Mouse (Mus musculus): ENCODE measurements around the gene Vmn2r78.
"Not testable (repeated sequence)": the region's sequence is repeated elsewhere in the genome, so short reads cannot be mapped to it uniquely, and the experiment has no call there.

Vmn2r78 gene

DNA sequence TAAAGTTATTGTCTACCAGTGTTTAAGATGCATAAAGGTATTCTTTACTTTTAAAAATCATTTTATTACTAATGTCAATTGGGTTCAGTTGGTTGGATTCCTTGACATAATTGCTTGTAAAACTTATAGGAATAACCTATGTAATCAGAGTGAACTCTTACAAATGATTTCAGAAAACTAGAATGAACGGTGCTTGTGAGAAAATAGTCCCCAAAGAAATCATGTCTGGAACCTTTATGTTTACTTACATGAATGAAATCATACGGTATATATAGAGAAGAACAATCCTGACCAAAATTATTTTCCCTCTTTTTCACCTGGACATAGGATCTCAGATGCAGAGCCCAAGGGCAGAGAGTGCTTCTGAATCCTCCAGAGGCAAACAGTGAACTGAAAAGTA is at the start of gene Vmn2r78:
Gene Vmn2r78 (plus strand): TSS at position 301 of the 400 bp plus-strand sequence.
- DNase-seq = not testable (repeated sequence)

DNA sequence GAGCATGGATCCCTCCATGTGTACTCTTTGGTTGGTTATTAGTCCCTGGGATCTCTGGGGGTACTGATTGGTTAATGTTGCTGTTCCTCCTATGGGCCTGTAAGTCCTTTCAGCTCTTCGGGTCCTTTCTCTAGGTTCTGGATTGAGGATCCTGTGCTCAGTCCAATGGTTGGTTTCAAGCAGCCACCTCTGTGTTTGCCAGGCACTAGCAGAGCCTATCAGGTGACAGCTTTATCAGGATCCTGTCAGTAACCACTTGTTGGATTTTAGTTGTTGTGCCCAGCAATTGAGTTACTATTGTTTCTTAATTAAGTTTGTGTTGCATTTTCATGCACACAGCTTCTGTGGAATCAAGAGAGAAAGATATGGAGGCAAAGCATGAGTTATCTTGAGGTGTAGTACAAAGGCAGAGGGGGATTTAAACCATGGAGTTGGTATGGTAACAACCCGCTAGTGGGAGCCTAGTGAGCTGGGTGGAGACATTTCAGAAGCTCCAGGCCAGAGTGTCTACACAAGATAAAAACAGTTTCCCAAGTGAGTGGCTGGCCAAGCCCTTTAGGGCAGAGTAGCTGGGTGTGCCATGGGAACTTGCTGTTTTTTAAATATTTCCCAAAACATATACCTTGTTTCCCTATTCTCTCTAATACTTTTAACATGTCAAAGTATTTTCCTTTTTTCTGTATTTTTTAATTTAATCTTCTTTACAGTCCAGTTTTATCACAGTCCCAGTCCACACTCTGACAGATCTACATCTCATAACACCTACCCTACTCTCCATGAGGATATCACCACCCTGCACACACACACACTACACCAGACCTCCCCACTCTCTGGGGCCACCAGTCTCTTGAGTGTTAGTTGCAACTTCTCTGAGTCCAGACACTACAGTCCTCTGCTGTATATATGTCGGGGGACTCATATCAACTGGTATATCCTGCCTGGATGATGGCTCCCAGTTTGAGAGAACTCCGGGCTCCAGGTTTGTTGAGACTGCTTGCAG is 25.1 kb upstream of the Vmn2r78 start:
- no peak for DNase-seq

DNA sequence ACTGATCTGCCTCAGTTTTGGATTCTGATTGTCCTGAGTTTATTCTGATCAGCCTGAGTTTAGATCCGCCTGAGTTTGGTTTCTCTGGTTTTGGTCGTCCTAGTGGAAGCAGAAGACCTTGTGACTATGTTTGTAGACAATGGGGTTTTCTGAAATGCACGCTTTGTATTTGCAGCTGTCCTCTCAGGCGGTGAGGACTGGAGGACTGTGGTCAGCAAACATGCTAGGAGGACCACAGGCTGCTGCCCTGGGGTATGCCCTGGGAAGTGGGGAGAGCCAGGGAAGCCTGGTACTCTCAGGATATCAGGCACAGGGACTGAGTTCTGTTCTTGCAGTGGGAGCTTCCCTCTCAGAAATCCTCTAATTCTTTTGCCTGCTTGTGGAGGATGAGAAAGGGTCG is 22.4 kb downstream of the Vmn2r78 start:
- DNase-seq = no peak

DNA sequence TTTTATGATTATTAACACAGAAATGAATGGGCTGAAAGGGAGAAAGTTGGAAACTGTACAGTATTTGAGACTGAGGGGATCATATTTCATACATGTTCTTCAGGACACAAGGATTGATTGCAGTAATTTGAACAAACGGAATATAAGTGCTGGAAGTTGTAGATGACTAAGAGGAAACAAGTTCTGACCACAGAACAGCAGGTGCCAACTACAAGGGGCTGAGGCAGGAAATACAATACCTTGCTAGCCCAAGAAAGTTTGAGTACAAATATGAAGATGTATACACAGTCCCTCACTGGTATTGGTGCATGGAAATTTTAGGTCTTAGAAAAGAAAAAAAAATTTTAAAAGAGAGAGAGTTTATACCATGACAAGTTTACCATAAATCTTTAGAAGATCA is 79.8 kb downstream of the Vmn2r78 start:
- DNase-seq = no peak

DNA sequence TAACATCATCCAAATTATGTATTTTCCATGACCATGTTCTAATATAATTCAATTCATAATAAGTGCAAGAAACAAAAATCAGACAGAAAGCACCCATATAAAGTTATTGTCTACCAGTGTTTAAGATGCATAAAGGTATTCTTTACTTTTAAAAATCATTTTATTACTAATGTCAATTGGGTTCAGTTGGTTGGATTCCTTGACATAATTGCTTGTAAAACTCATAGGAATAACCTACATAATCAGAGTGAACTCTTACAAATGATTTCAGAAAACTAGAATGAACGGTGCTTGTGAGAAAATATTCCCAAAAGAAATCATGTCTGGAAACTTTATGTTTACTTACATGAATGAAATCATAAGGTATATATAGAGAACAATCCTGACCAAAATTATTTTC is 80.9 kb downstream of the Vmn2r78 start, which contains the start of gene Vmn2r79:
Gene Vmn2r79 (plus strand): TSS at position 301 of the 400 bp plus-strand sequence.
- DNase-seq = not testable (repeated sequence)

Measured in lung, postnatal 4 days (tissue).